In the genomic region with DNA sequence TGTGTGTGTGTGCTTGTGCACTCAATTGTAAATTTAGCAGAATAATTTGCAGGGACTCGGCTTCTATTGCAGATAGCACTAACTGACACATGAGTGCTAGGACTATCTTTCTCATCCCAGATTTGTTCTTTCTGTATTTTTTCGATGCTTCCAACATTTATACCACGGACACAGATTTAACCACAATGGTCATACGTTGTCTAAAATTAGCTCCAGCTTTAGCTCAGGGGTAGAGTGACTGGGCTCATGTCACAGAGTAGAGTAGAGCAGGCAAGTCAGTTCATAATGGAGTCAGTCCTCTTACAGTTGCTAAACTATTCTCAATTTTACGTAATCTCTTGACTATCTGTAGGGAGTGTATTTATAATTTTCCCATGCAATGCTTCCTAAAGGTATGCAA, we compare ENCODE assay signal across 28 mouse cellular contexts. TPM values are rescaled to one million over a fixed set of nuclear protein-coding genes. Genes with fewer than 3 reads are reported as not detected.
DNase-seq lines count a peak whose midpoint lies in the region; ATAC-seq and TF ChIP-seq lines count a peak whose summit lies in the region.
"Had no signal": no experiment of that assay in that cellular context is flagged by ENCODE, and none has a peak within 500 bp of the region (broad histone marks: within the 10 kb centered on the region; RNA-seq: fewer than 3 reads in every experiment).

No protein-coding gene starts in this region.

- 52% methylated on average over 5 of the region's 5 CpGs for WGBS in heart, embryonic 11.5 days (ENCODE audit: insufficient replicate concordance)
- 23% methylated on average over 5 of the region's 5 CpGs for WGBS in heart, embryonic 14.5 days
- WGBS in heart, postnatal 0 days = 36% methylated on average over 5 of the region's 5 CpGs
- WGBS in stomach, postnatal 0 days = 69% methylated on average over 5 of the region's 5 CpGs

- H3K4me1 ChIP-seq in heart, embryonic 11.5 days (ENCODE audit: control insufficient read depth, insufficient read depth, low read length) = peaks cover 41% of the 10 kb centered on the region
- H3K4me1 ChIP-seq in heart, embryonic 14.5 days (ENCODE audit: control insufficient read depth in 2 of 2, insufficient read depth in 2 of 2, low read length in 2 of 2) = peaks cover 29 to 38% of the 10 kb centered on the region in 2 experiments
- peaks cover 19% of the 10 kb centered on the region for H3K4me1 ChIP-seq in heart, postnatal 0 days (ENCODE audit: control insufficient read depth, insufficient read depth)
- H3K4me1 ChIP-seq in stomach, postnatal 0 days (replicated peaks; ENCODE audit: control insufficient read depth, insufficient read depth) = no peaks in the 10 kb centered on the region
- H3K4me1 ChIP-seq: forebrain, embryonic 12.5 days; forebrain, embryonic 15.5 days had no signal

- TF ChIP-seq CTCF in heart, postnatal 0 days (IDR thresholded peaks at IDR 0.05; ENCODE audit: low read depth) = no peak
- TF ChIP-seq CTCF in stomach, postnatal 0 days (IDR thresholded peaks at IDR 0.05; ENCODE audit: low read depth) = no peak

- H3K9me3 ChIP-seq in heart, embryonic 11.5 days (replicated peaks; ENCODE audit: control insufficient read depth, low read length) = no peaks in the 10 kb centered on the region
- no peaks in the 10 kb centered on the region for H3K9me3 ChIP-seq in heart, embryonic 14.5 days (ENCODE audit: control insufficient read depth, low read length)
- H3K9me3 ChIP-seq in heart, postnatal 0 days (replicated peaks; ENCODE audit: control insufficient read depth, low read length) = no peaks in the 10 kb centered on the region
- H3K9me3 ChIP-seq in stomach, postnatal 0 days (ENCODE audit: control insufficient read depth, low read length) = no peaks in the 10 kb centered on the region
- H3K9me3 ChIP-seq: embryonic facial prominence, embryonic 10.5 days; embryonic facial prominence, embryonic 13.5 days; forebrain, embryonic 12.5 days; forebrain, embryonic 15.5 days; hindbrain, embryonic 10.5 days; hindbrain, embryonic 13.5 days; intestine, embryonic 15.5 days had no signal

- no peak overlapping the region for H3K9ac ChIP-seq in heart, embryonic 11.5 days (ENCODE audit: low read depth, low read length)
- H3K9ac ChIP-seq in heart, embryonic 14.5 days (ENCODE audit: low read length) = peak overlapping the region; percentile 21; the same call in 1 of the 2 replicates
- no peak overlapping the region for H3K9ac ChIP-seq in heart, postnatal 0 days (replicated peaks; ENCODE audit: low read depth, low read length)
- H3K9ac ChIP-seq in stomach, postnatal 0 days (ENCODE audit: low read length) = no peak overlapping the region
- H3K9ac ChIP-seq: embryonic facial prominence, embryonic 13.5 days; forebrain, embryonic 12.5 days; forebrain, embryonic 15.5 days; hindbrain, embryonic 13.5 days; intestine, embryonic 15.5 days had no signal

- H3K4me2 ChIP-seq in heart, embryonic 11.5 days = peak overlapping the region; percentile 45
- H3K4me2 ChIP-seq in heart, embryonic 14.5 days (ENCODE audit: low read length) = peak overlapping the region; percentile 52
- peak overlapping the region; percentile 24; the same call in 1 of the 2 replicates for H3K4me2 ChIP-seq in heart, postnatal 0 days (ENCODE audit: low read depth, low read length)
- no peak overlapping the region for H3K4me2 ChIP-seq in stomach, postnatal 0 days (replicated peaks; ENCODE audit: low read depth)
- H3K4me2 ChIP-seq: embryonic facial prominence, embryonic 13.5 days; forebrain, embryonic 12.5 days; forebrain, embryonic 15.5 days; hindbrain, embryonic 13.5 days; intestine, embryonic 15.5 days had no signal

- no peak overlapping the region for H3K4me3 ChIP-seq in heart, embryonic 11.5 days (ENCODE audit: low read depth, low read length)
- H3K4me3 ChIP-seq in heart, embryonic 14.5 days (ENCODE audit: control insufficient read depth in 1 of 2, insufficient read depth in 1 of 2, low read depth in 1 of 2, low read length in 2 of 2) = peak overlapping the region in 1 of 2 experiments; percentile 3; a peak in 1 of 4 replicates
- H3K4me3 ChIP-seq in heart, postnatal 0 days (ENCODE audit: low read depth, low read length) = no peak overlapping the region
- H3K4me3 ChIP-seq in stomach, postnatal 0 days (ENCODE audit: low read depth, low read length) = no peak overlapping the region
- H3K4me3 ChIP-seq: embryonic facial prominence, embryonic 10.5 days; embryonic facial prominence, embryonic 13.5 days; erythroblast, embryonic 14.5 days; forebrain, embryonic 12.5 days; forebrain, embryonic 15.5 days; gastrocnemius, adult 2 months; hindbrain, embryonic 10.5 days; hindbrain, embryonic 13.5 days; intestine, embryonic 15.5 days had no signal

- H3K36me3 ChIP-seq in heart, embryonic 11.5 days (ENCODE audit: control insufficient read depth, insufficient read depth, low read length) = no peaks in the 10 kb centered on the region
- no peaks in the 10 kb centered on the region for H3K36me3 ChIP-seq in heart, embryonic 14.5 days (ENCODE audit: control insufficient read depth, insufficient read depth, low read length)
- no peaks in the 10 kb centered on the region for H3K36me3 ChIP-seq in heart, postnatal 0 days (replicated peaks; ENCODE audit: control insufficient read depth, insufficient read depth, low read length)
- H3K36me3 ChIP-seq in stomach, postnatal 0 days (ENCODE audit: control insufficient read depth, insufficient read depth, low read length) = no peaks in the 10 kb centered on the region
- H3K36me3 ChIP-seq: embryonic facial prominence, embryonic 10.5 days; embryonic facial prominence, embryonic 13.5 days; forebrain, embryonic 12.5 days; forebrain, embryonic 15.5 days; hindbrain, embryonic 10.5 days; hindbrain, embryonic 13.5 days; intestine, embryonic 15.5 days had no signal

- no peak for DNase-seq in heart, postnatal 4 days
- DNase-seq in heart, postnatal 36 days = no peak
- no peak for DNase-seq in heart, postnatal 0 days (ENCODE audit: low spot score)
- no peak for DNase-seq in heart, postnatal 14 days
- DNase-seq in stomach, postnatal 0 days (ENCODE audit: low spot score) = no peak
- DNase-seq in adipocyte (ENCODE audit: low spot score) = no peak
- DNase-seq: adrenal gland, adult 8-10 months; adrenal gland, postnatal 25 days; cerebellum, adult 11-12 months; cerebellum, adult 8-10 months; cerebellum, postnatal 10 days; cerebellum, postnatal 36 days; embryo, embryonic 11 days; gastrocnemius, adult 2 months; gastrocnemius, postnatal 14 days; kidney, adult 11 months; kidney, adult 8-10 months had no signal

- TF ChIP-seq EP300 in heart, postnatal 0 days (IDR thresholded peaks at IDR 0.05; ENCODE audit: low read depth) = no peak
- no peak for TF ChIP-seq EP300 in stomach, postnatal 0 days (optimal IDR thresholded peaks at IDR 0.05)

- peak overlapping the region; percentile 64 for H3K27ac ChIP-seq in heart, embryonic 11.5 days (ENCODE audit: low read depth, low read length)
- peak overlapping the region; percentile 12 to 80; a peak in 3 of 4 replicates for H3K27ac ChIP-seq in heart, embryonic 14.5 days (replicated peaks in 1 of 2; ENCODE audit: control insufficient read depth in 1 of 2, insufficient read depth in 1 of 2, low read depth in 2 of 2, low read length in 2 of 2)
- no peak overlapping the region for H3K27ac ChIP-seq in heart, postnatal 0 days (ENCODE audit: low read depth)
- H3K27ac ChIP-seq in stomach, postnatal 0 days (replicated peaks) = 0 out of 2 replicates have a peak overlapping the region, but pooled peaks have one; percentile 8
- H3K27ac ChIP-seq: embryonic facial prominence, embryonic 10.5 days; embryonic facial prominence, embryonic 13.5 days; forebrain, embryonic 12.5 days; forebrain, embryonic 15.5 days; gastrocnemius, adult 2 months; hindbrain, embryonic 10.5 days; hindbrain, embryonic 13.5 days; intestine, embryonic 15.5 days had no signal

- ATAC-seq in heart, embryonic 11.5 days (replicated peaks; ENCODE audit: insufficient number of reproducible peaks, low FRiP score, low TSS enrichment) = no peak
- ATAC-seq in heart, embryonic 14.5 days (ENCODE audit: insufficient number of reproducible peaks, insufficient read depth, low FRiP score, low read depth) = peak; percentile 42; the same call in 1 of the 2 replicates
- peak; percentile 53; the same call in 1 of the 2 replicates for ATAC-seq in heart, postnatal 0 days (ENCODE audit: insufficient read depth, low read depth)
- ATAC-seq in stomach, postnatal 0 days (ENCODE audit: low FRiP score, low TSS enrichment) = no peak
- ATAC-seq: CD4-positive, CD25-positive, alpha-beta regulatory T cell, adult 4 months; forebrain, embryonic 15.5 days had no signal

- no peaks in the 10 kb centered on the region for H3K27me3 ChIP-seq in heart, embryonic 11.5 days (ENCODE audit: control insufficient read depth, insufficient read depth, low read length)
- no peaks in the 10 kb centered on the region for H3K27me3 ChIP-seq in heart, embryonic 14.5 days (ENCODE audit: control insufficient read depth, insufficient read depth, low read length)
- H3K27me3 ChIP-seq in heart, postnatal 0 days (ENCODE audit: control insufficient read depth, insufficient read depth, low read length) = no peaks in the 10 kb centered on the region
- no peaks in the 10 kb centered on the region for H3K27me3 ChIP-seq in stomach, postnatal 0 days (ENCODE audit: control insufficient read depth, insufficient read depth, low read length)
- H3K27me3 ChIP-seq: embryonic facial prominence, embryonic 13.5 days; forebrain, embryonic 12.5 days; forebrain, embryonic 15.5 days; hindbrain, embryonic 13.5 days; intestine, embryonic 15.5 days had no signal

- intact Hi-C loops in heart, postnatal 36 days (cut with DNase I) = no loop called here
- intact Hi-C loops in heart, postnatal 14 days (cut with DNase I) = no loop called here

RNA-seq across cellular contexts. Expression of a gene that starts 16.4 kb away (rescaled TPM):
- 38.1 and 39.1 TPM in 2 replicates for polyA plus RNA-seq in heart, embryonic 11.5 days (2014; fragmentation: Nextera tagmentation; extraction: Ambion mirVana)
- 1 to 10 TPM; 4.4 to 4.5 TPM for total RNA-seq in heart, postnatal 4 days (2021)
- polyA plus RNA-seq in heart, embryonic 14.5 days (2014; fragmentation: Nextera tagmentation; extraction: Ambion mirVana) = 10.7 and 19.3 TPM in 2 replicates
- 1 to 10 TPM; 1.7 to 1.8 TPM for total RNA-seq in heart, postnatal 36 days (2021)
- total RNA-seq in heart, postnatal 0 days (2014; rRNA removed; ENCODE audit: low replicate concordance) = 3.3 and 23.4 TPM in 2 replicates
- polyA plus RNA-seq in heart, postnatal 0 days (2015; fragmentation: Nextera tagmentation; extraction: Ambion mirVana) = 2.9 and 3.3 TPM in 2 replicates
- total RNA-seq in heart, postnatal 14 days (2021) = 1 to 10 TPM; 2.4 to 5.1 TPM
- polyA plus RNA-seq in stomach, postnatal 0 days (2015; fragmentation: Nextera tagmentation; extraction: Ambion mirVana) = 7.9 and 8.6 TPM in 2 replicates
- polyA plus RNA-seq: erythroblast, embryonic 14.5 days had no signal

RNA-seq across cellular contexts. Expression of a gene that starts 50.7 kb away (rescaled TPM):
- 1.3 and 2.4 TPM in 2 replicates for polyA plus RNA-seq in heart, embryonic 11.5 days (2014; fragmentation: Nextera tagmentation; extraction: Ambion mirVana)
- 1 to 10 TPM; 2.9 to 3.0 TPM for total RNA-seq in heart, postnatal 4 days (2021)
- polyA plus RNA-seq in heart, embryonic 14.5 days (2014; fragmentation: Nextera tagmentation; extraction: Ambion mirVana) = 2.3 and 2.6 TPM in 2 replicates
- total RNA-seq in heart, postnatal 36 days (2021) = 1 to 10 TPM in 1 of 2 experiments, under 1 TPM in 1; 0.89 to 1.6 TPM
- total RNA-seq in heart, postnatal 0 days (2014; rRNA removed; ENCODE audit: low replicate concordance) = 2.6 and 6.2 TPM in 2 replicates
- 1.3 and 1.5 TPM in 2 replicates for polyA plus RNA-seq in heart, postnatal 0 days (2015; fragmentation: Nextera tagmentation; extraction: Ambion mirVana)
- 1 to 10 TPM; 2.2 to 3.0 TPM for total RNA-seq in heart, postnatal 14 days (2021)
- 4.5 and 5.7 TPM in 2 replicates for polyA plus RNA-seq in stomach, postnatal 0 days (2015; fragmentation: Nextera tagmentation; extraction: Ambion mirVana)
- polyA plus RNA-seq: erythroblast, embryonic 14.5 days had no signal

Comparison
In these comparisons a context has a peak if more than half of its experiments do, and no peak if none do; other contexts are left out.
1. ATAC-seq: peak in heart, embryonic 14.5 days (single experiment) and heart, postnatal 0 days (single experiment); none in heart, embryonic 11.5 days (single experiment) and stomach, postnatal 0 days (single experiment).